Mouse (Mus musculus) G1E (cell line): ENCODE measurements around the gene Cebpb. TPM values are rescaled to one million over a fixed set of nuclear protein-coding genes. Genes with fewer than 3 reads are reported as not detected.
A peak's percentile ranks its signal among the peaks of the same experiment; 100 is the strongest.

Experiments
- ATAC-seq: 2 replicates; pipeline ENCODE4 v1.8.0; 2016; ENCODE audit warnings: mild to moderate bottlenecking; ENCODE audit not compliant: insufficient number of reproducible peaks, poor library complexity, low FRiP score, severe bottlenecking; ENCODE audit errors: extremely low read depth
- DNase-seq: peaks from one replicate; pipeline ENCODE4 v3.0.0; 2012; ENCODE audit warnings: low spot score
- H3K27me3 ChIP-seq: 2 replicates; pipeline ENCODE4 v1.6.1; 2012; ENCODE audit warnings: mild to moderate bottlenecking, low read length, inconsistent platforms; ENCODE audit not compliant: insufficient read depth
- H3K36me3 ChIP-seq: replicated peaks from 2 replicates; pipeline ENCODE3; 2012; ENCODE audit warnings: mild to moderate bottlenecking, inconsistent platforms
- H3K4me1 ChIP-seq: 2 replicates; pipeline ENCODE4 v1.6.1; 2012; ENCODE audit warnings: low read depth, low read length, inconsistent platforms, mixed read lengths; ENCODE audit not compliant: insufficient read depth
- H3K4me3 ChIP-seq: 2 replicates; pipeline ENCODE4 v1.5.1; 2012; ENCODE audit warnings: low read depth, mild to moderate bottlenecking, inconsistent platforms, low read length, moderate library complexity, mixed read lengths
- H3K9me3 ChIP-seq: replicated peaks from 2 replicates; pipeline ENCODE4 v1.6.1; 2012; ENCODE audit warnings: inconsistent platforms
- CTCF ChIP-seq: IDR thresholded peaks from 2 replicates; pipeline ENCODE4 v1.5.1; 2012; ENCODE audit warnings: low read depth, low read length, inconsistent platforms, mixed read lengths
- GATA1 ChIP-seq: IDR thresholded peaks from 2 replicates; pipeline ENCODE4 v1.6.1; 2012; ENCODE audit warnings: borderline replicate concordance, low read length, inconsistent platforms, mixed read lengths
- GATA2 ChIP-seq: IDR thresholded peaks from 2 replicates; pipeline ENCODE4 v1.6.1; 2012; ENCODE audit warnings: low read depth, low read length, inconsistent platforms, borderline replicate concordance
- POLR2AphosphoS5 ChIP-seq: IDR thresholded peaks from 2 replicates; pipeline ENCODE4 v1.6.1; 2012; ENCODE audit warnings: low read depth, low read length, inconsistent platforms; ENCODE audit not compliant: insufficient replicate concordance
- TAL1 ChIP-seq: conservative IDR thresholded peaks from 2 replicates; pipeline ENCODE4 v1.6.1; 2012; ENCODE audit warnings: low read depth, low read length, inconsistent platforms, mixed read lengths
- polyA plus RNA-seq: library from polyadenylated mRNA; stranded (reverse); fragments of >175 nt; gene quantifications from 2 replicates; pipeline ENCODE4 v1.2.3, GENCODE M21; 2012
- total RNA-seq, 2 experiments: library from RNA; stranded (forward) in 1 of 2; stranded (reverse) in 1 of 2; fragments of 200-1000 nt in 1 of 2; fragments of >200 nt in 1 of 2; fragmentation: Nextera tagmentation in 1 of 2; gene quantifications; 2 replicates each; pipeline ENCODE4 v1.2.3; 2014 to 2017

Cebpb gene
- total and polyA plus RNA-seq, 3 experiments = 12.5 to 61.6 (median 12.9) TPM

DNA sequence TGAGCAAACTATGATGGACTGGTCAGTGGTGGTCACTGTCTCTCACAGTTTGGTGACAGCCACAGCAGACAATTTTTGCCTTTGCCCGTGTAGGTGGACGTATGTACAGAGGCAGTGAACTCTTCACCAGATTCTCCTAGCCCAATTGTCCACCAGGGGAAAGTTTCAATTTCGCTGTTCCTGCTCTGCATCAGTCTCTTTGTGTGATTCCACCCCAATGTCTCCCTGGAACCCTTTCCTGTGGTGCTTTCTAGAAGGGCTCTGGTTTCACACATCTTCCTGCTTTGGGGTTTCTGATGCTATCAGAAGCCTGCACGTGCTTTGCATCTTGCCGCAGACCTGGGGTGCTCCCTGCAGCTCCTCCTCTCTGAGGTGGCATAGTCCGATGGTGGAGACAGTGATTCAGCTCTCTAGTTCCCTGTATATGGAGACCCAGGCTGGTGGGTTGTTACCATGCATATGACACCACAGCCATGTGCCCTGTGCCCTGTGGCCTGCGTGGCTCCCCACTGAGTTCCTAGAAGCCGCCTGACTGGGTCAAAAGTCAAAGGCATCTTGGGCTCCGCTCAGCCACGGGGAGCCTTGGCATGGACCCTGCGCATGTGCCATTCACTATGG, 35.0 kb downstream of the Cebpb start:
- Histone ChIP-seq H3K27me3 (peaks cover 95% of the 10 kb centered on the region), H3K4me3 (no peak overlapping the region), H3K36me3 (no peaks in the 10 kb centered on the region), H3K4me1 (peaks cover 35% of the 10 kb centered on the region), H3K9me3 (no peaks in the 10 kb centered on the region)
- DNase-seq (no peak), ATAC-seq (peak; percentile 45; the same call in 1 of the 2 replicates)
- TF ChIP-seq GATA1 (no peak), CTCF (no peak), POLR2AphosphoS5 (no peak), GATA2 (no peak)

GRCm38 (mm10) chr2:167725879-167726278, 37.2 kb downstream of the Cebpb start:
- Histone ChIP-seq H3K9me3 (no peaks in the 10 kb centered on the region), H3K36me3 (no peaks in the 10 kb centered on the region), H3K4me3 (no peak overlapping the region), H3K27me3 (peaks cover 98% of the 10 kb centered on the region), H3K4me1 (peaks cover 35% of the 10 kb centered on the region)
- TF ChIP-seq POLR2AphosphoS5 (no peak), GATA2 (no peak), GATA1 (no peak), TAL1 (no peak), CTCF (no peak)
- DNase-seq (no peak), ATAC-seq (no peak)

GRCm38 (mm10) chr2:167727161-167727560, 38.4 kb downstream of the Cebpb start:
- peaks cover 97% of the 10 kb centered on the region for H3K27me3 ChIP-seq
- H3K36me3 ChIP-seq = no peaks in the 10 kb centered on the region
- DNase-seq = peak; percentile 54
- H3K9me3 ChIP-seq = no peaks in the 10 kb centered on the region
- H3K4me1 ChIP-seq = peaks cover 25% of the 10 kb centered on the region
- no peak for TF ChIP-seq POLR2AphosphoS5
- TF ChIP-seq GATA1 = no peak
- no peak for TF ChIP-seq TAL1
- TF ChIP-seq CTCF = no peak
- no peak for TF ChIP-seq GATA2
- ATAC-seq = no peak
- H3K4me3 ChIP-seq = no peak overlapping the region

DNA sequence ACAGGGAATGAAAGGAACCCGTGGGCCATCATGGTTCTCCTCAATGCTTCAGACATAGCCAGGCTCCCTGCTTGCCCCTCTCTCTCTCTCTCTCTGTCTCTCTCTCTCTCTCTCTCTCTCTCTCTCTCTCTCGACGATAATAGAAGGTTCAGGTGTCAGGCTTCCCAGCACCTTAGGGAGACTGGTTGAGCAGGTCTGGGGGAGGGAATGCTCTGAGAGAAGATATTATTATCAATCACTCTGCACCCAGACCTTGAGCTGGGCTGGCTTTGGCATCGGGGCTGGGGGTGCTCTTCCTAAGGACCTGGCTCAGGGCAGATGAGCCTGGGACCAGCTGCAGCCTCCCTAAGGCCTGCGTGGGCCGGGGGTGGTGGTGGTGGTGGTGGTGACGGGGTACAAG, 41.3 kb downstream of the Cebpb start:
- peaks cover 96% of the 10 kb centered on the region for H3K27me3 ChIP-seq
- no peaks in the 10 kb centered on the region for H3K36me3 ChIP-seq
- no peaks in the 10 kb centered on the region for H3K9me3 ChIP-seq
- no peak overlapping the region for H3K4me3 ChIP-seq
- DNase-seq (no peak), ATAC-seq (no peak)
- TF ChIP-seq GATA1 (no peak), CTCF (no peak), TAL1 (no peak), POLR2AphosphoS5 (no peak), GATA2 (no peak)
- peaks cover 12% of the 10 kb centered on the region for H3K4me1 ChIP-seq

- TF ChIP-seq GATA2 = no peak
- TF ChIP-seq TAL1 = no peak
- no peak for TF ChIP-seq CTCF
- TF ChIP-seq POLR2AphosphoS5 = no peak
- TF ChIP-seq GATA1 = no peak
- no peak for DNase-seq
- peaks cover 12% of the 10 kb centered on the region for H3K4me1 ChIP-seq
- H3K4me3 ChIP-seq = no peak overlapping the region
- no peaks in the 10 kb centered on the region for H3K36me3 ChIP-seq
- no peaks in the 10 kb centered on the region for H3K9me3 ChIP-seq
- peaks cover 92% of the 10 kb centered on the region for H3K27me3 ChIP-seq
- no peak for ATAC-seq
These were observed 42.4 kb downstream of the Cebpb start for GRCm38 (mm10) chr2:167731149-167731548.

DNA sequence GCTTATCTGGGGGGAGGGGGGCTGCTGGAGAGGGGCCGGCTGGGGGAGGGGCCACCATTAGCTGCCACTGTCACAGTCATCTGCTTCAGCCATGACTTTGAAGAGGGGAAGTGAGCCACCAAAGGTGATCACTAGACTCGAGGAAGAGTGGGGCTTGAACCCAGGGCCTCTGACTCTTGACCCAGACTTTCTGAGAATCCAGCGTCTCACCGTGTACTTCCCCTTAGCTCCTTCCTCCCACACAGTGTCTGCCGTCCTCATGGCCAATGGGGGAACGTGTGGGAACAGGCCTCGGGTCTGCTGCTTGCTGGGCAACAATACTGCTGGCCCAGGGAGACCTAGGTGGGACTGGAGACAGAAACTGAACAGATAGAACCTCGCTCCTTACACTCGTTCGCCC, 46.1 kb downstream of the Cebpb start:
- no peak for ATAC-seq
- peaks cover 70% of the 10 kb centered on the region for H3K27me3 ChIP-seq
- TF ChIP-seq TAL1 (no peak), POLR2AphosphoS5 (no peak), CTCF (no peak), GATA1 (no peak), GATA2 (no peak)
- peaks cover 14% of the 10 kb centered on the region for H3K4me1 ChIP-seq
- no peak for DNase-seq
- no peak overlapping the region for H3K4me3 ChIP-seq
- H3K36me3 ChIP-seq = no peaks in the 10 kb centered on the region
- H3K9me3 ChIP-seq = no peaks in the 10 kb centered on the region

DNA sequence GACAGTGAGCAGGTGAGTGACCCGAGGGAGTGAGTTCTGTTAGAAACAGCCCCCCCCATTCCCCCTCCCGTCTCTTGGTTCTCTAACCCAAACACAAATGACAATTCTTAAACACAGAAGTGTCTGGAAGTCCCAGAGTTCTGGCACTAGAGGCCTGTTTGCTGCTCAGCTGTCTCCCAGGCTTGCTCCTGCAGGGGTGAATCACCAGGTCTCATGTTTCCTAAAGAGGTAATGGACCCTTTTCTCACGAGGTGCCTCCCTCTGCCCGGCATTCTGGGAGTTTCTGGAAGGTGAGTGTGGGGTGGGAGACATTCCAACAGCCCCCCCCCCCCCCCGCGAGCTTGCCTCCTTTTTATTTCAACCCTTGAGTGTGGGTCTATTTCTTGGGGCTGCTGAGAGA, 50.3 kb downstream of the Cebpb start:
- ATAC-seq = no peak
- TF ChIP-seq POLR2AphosphoS5 (no peak), GATA2 (no peak), GATA1 (no peak), CTCF (no peak), TAL1 (no peak)
- H3K27me3 ChIP-seq = peaks cover 39% of the 10 kb centered on the region
- no peaks in the 10 kb centered on the region for H3K9me3 ChIP-seq
- H3K4me3 ChIP-seq = no peak overlapping the region
- no peaks in the 10 kb centered on the region for H3K36me3 ChIP-seq
- no peak for DNase-seq
- H3K4me1 ChIP-seq = peaks cover 35% of the 10 kb centered on the region

Other genes starting within 250 kb of the Cebpb start
- 41.5 and 48.2 TPM in 2 replicates for gene Rnf114, start 196.3 kb upstream of the Cebpb start, total RNA-seq (2014; fragmentation: Nextera tagmentation)
- 32.1 and 37.8 TPM in 2 replicates for gene Rnf114, start 196.3 kb upstream of the Cebpb start, total RNA-seq (2017)
- 16.8 and 18.4 TPM in 2 replicates for gene Rnf114, start 196.3 kb upstream of the Cebpb start, polyA plus RNA-seq
- gene Spata2, start 196.0 kb upstream of the Cebpb start, total RNA-seq (2014; fragmentation: Nextera tagmentation) = 11.6 and 16.2 TPM in 2 replicates
- gene Spata2, start 196.0 kb upstream of the Cebpb start, total RNA-seq (2017) = 6.7 and 7.6 TPM in 2 replicates
- 26.5 and 27.9 TPM in 2 replicates for gene Spata2, start 196.0 kb upstream of the Cebpb start, polyA plus RNA-seq
- not detected in 2 replicates for gene Snai1, start 150.7 kb upstream of the Cebpb start, total RNA-seq (2014; fragmentation: Nextera tagmentation)
- not detected in 2 replicates for gene Snai1, start 150.7 kb upstream of the Cebpb start, total RNA-seq (2017)
- gene Snai1, start 150.7 kb upstream of the Cebpb start, polyA plus RNA-seq = not detected in 2 replicates
- gene Ube2v1, start 56.8 kb upstream of the Cebpb start, total RNA-seq (2014; fragmentation: Nextera tagmentation) = 149 and 162 TPM in 2 replicates
- 81.3 and 83.9 TPM in 2 replicates for gene Ube2v1, start 56.8 kb upstream of the Cebpb start, total RNA-seq (2017)
- 197 and 203 TPM in 2 replicates for gene Ube2v1, start 56.8 kb upstream of the Cebpb start, polyA plus RNA-seq
- gene Gm20431, start 27.4 kb upstream of the Cebpb start, total RNA-seq (2014; fragmentation: Nextera tagmentation) = 6.2 and 8.1 TPM in 2 replicates
- 0.11 TPM in 1 of 2 replicates, not detected in the other for gene Gm20431, start 27.4 kb upstream of the Cebpb start, total RNA-seq (2017)
- not detected in 2 replicates for gene Gm20431, start 27.4 kb upstream of the Cebpb start, polyA plus RNA-seq
- 14.1 and 20.1 TPM in 2 replicates for gene Tmem189, start 907 bp downstream of the Cebpb start, total RNA-seq (2014; fragmentation: Nextera tagmentation)
- 17.5 and 18.3 TPM in 2 replicates for gene Tmem189, start 907 bp downstream of the Cebpb start, total RNA-seq (2017)
- 36.9 and 38.8 TPM in 2 replicates for gene Tmem189, start 907 bp downstream of the Cebpb start, polyA plus RNA-seq
- gene Ptpn1, start 243.1 kb downstream of the Cebpb start, total RNA-seq (2014; fragmentation: Nextera tagmentation) = 16.2 and 23.5 TPM in 2 replicates
- 16.4 and 29.4 TPM in 2 replicates for gene Ptpn1, start 243.1 kb downstream of the Cebpb start, total RNA-seq (2017)
- gene Ptpn1, start 243.1 kb downstream of the Cebpb start, polyA plus RNA-seq = 38.1 and 41.7 TPM in 2 replicates